Mouse (Mus musculus): ENCODE measurements around the gene Mrpl12. TPM values are rescaled to one million over a fixed set of nuclear protein-coding genes. Genes with fewer than 3 reads are reported as not detected.
A peak's percentile ranks its signal among the peaks of the same experiment; 100 is the strongest.

The Mrpl12 gene
- polyA plus RNA-seq, 1 experiment from 2014 or later: 172 TPM

DNA sequence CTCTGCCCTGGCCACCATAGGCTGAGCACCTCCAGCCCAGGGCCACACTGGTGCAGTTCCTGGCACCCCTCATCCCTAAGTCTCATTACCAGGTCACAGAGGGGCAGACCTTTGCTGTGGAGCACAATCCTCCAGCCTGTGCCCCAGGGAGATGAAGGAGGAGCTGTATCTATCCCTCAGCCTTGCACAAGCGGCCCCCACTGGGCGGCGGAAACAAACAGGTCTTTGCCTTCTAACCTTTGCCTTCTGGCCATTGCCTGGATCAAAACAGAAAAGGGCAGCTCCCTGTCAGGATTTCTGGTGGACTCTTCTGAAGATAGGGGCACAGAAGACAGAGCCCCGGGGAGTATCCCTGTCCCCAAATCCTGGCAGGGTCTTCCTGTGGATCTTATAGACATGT is 44.5 kb downstream of the Mrpl12 start:
- TF ChIP-seq CTCF (IDR thresholded peaks at IDR 0.05): no peak
- POLR2A ChIA-PET: no interaction called here
- peaks cover 39% of the 10 kb centered on the region for H3K27me3 ChIP-seq
- CTCF ChIA-PET: no interaction called here
- ATAC-seq (no peak), DNase-seq (ENCODE audit: low read depth, low spot score) (no peak)
- in situ Hi-C loops (cut with MboI; ENCODE audit: low pct_unique_long_range_greater_than_20kb): no loop called here

DNA sequence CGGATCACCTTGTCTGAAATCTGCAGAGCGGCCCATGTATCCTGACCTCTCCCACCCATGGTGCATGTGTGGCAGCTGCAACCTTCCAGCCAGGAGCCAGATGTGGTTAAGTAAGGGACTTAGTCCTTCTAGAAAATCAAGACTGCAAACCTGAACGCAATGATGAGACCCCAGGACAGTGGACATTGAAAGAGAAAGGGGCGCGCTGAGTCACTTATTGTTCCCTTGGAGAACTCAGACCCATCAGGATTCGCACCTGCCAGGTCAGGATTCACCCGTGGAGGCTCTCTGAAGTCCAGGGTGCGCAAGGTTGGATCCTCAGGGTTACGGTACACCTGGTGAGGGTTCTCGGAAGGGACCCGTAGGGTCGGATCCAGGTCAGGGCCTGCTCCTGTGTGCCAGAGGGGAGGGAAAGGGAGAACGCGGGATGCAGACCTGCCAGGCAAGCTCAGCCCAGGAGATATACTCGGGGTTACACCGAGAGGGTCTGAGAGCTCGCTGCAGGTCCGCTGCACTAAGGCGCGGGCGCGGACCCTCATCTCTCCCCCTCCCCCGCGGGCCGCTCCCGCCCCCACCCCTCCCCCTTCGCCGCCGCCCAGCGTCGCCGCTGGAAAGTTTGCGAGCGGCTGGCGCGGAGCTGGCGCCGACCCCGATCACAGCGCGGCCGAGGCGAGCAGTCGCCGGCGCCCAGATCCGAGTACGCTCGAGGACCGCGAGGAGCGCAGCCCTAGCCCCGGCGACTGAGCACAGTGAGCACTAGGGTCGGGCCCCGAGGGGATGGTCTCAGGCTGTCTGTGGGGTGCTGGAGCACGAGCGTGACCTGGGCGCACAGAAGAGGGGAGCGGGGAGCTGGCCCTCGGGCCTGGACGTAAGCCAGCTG is 45.9 kb downstream of the Mrpl12 start, which contains the start of gene Gcgr:
Gene Gcgr (plus strand): TSS at position 615 of the 880 bp plus-strand sequence.
- CTCF ChIA-PET: no interaction called here
- peaks cover 49% of the 10 kb centered on the region for H3K27me3 ChIP-seq
- no peak for ATAC-seq

DNA sequence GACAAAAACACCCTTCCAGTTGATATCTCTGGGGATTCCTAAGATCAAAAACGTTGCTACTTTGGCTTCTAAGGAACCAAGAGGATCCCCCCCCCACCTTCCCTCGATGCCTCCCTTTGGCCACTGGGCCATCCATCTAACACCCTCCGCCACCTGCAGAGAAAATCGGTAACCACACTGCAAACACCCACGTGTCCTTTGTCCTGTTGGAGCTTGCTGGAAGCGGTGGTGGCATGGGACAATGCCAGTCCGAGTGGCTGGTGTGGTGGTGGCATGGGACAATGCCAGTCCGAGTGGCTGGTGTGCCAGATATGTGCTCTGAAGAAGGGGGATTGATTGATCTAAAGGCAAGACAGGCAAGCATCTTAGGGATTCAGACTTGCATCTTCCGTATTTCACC is 47.2 kb downstream of the Mrpl12 start:
- peaks cover 50% of the 10 kb centered on the region for H3K27me3 ChIP-seq
- in situ Hi-C loops (cut with MboI; ENCODE audit: low pct_unique_long_range_greater_than_20kb): no loop called here
- POLR2A ChIA-PET: no interaction called here
- no peak for TF ChIP-seq CTCF (IDR thresholded peaks at IDR 0.05)
- CTCF ChIA-PET: no interaction called here
- DNase-seq (ENCODE audit: low read depth, low spot score) (no peak), ATAC-seq (no peak)

More for the DNA sequence above, 45.9 kb downstream of the Mrpl12 start, which contains the start of gene Gcgr:
- in situ Hi-C loops (cut with MboI; ENCODE audit: low pct_unique_long_range_greater_than_20kb): no loop called here
- POLR2A ChIA-PET: no interaction called here
- no peak for DNase-seq (ENCODE audit: low read depth, low spot score)
- no peak for TF ChIP-seq CTCF (IDR thresholded peaks at IDR 0.05)

DNA sequence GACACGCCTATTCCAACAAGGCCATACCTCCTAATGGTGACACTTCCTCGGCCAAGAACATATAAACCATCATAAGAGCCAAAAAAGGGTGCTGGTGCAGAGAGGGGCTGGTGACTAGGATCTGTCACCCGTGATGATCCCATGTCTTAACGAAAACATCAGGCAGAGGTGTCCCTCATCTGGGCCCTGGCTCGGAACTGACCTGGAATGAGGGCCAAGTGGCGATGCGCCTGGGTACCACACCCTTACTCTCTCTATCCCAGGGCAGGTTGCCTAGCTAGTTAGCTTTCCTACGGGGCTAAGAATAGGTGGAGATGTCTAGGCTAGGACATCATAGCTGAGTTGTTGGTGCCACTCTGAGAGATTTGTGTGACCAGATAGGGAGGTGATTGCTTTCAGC is 49.7 kb downstream of the Mrpl12 start:
- ChIA-PET CTCF (interaction anchor here (1.4 kb wide), 1 partner anchor 13 kb away, joined by 3 read pairs; no protein-coding TSS in a partner anchor), POLR2A (interaction anchor here (0.8 kb wide), 1 partner anchor 50 kb away, joined by 3 read pairs; the partner anchor contains the start of gene Mrpl12)
- TF ChIP-seq CTCF (IDR thresholded peaks at IDR 0.05): no peak
- H3K27me3 ChIP-seq: peaks cover 42% of the 10 kb centered on the region
- no peak for ATAC-seq
- in situ Hi-C loops (cut with MboI; ENCODE audit: low pct_unique_long_range_greater_than_20kb): no loop called here
- DNase-seq (ENCODE audit: low read depth, low spot score): no peak

DNA sequence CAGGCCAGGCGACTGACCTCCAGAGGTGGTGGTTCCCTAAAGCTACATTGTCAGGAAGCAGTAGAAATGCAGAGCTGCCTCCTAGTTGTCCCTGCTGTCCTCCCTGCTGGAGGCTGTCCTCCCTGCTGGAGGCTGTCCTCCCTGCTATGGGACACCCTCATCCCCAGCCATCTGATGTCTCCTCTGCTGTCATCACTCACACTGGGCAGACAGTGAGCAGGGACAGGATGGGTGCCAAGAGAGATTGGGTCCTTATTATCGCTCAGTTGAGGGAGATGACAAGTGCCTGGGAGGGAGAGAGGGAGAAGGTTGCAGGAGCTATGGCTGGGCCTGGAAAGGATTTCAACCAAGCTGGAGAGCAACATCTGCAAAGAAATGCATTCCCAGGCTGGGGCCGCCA is 50.7 kb downstream of the Mrpl12 start:
- ATAC-seq: no peak
- POLR2A ChIA-PET: no interaction called here
- peaks cover 34% of the 10 kb centered on the region for H3K27me3 ChIP-seq
- in situ Hi-C loops (cut with MboI; ENCODE audit: low pct_unique_long_range_greater_than_20kb): no loop called here
- no peak for TF ChIP-seq CTCF (IDR thresholded peaks at IDR 0.05)
- CTCF ChIA-PET: interaction anchor here (1.4 kb wide), 1 partner anchor 14 kb away, joined by 3 read pairs; no protein-coding TSS in a partner anchor
- DNase-seq (ENCODE audit: low read depth, low spot score): no peak

DNA sequence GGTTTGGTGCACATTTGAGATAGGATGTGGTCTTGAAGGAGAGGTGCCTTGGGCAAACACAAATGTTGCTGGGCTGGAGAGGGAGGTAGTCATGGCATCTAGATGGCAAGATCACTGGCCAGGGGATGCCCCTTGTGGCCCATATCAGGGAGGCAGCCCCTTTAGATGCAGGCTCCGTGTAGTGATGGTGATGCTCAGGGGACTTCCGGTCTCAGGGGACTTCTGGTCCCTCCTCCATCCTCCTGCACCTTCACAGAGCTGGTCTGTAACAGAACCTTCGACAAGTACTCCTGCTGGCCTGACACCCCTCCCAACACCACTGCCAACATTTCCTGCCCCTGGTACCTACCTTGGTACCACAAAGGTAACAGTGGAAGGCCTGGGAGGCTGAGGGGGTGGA is 51.4 kb downstream of the Mrpl12 start:
- POLR2A ChIA-PET: no interaction called here
- in situ Hi-C loops (cut with MboI; ENCODE audit: low pct_unique_long_range_greater_than_20kb): no loop called here
- no peak for DNase-seq (ENCODE audit: low read depth, low spot score)
- CTCF ChIA-PET: no interaction called here
- H3K27me3 ChIP-seq: peaks cover 29% of the 10 kb centered on the region
- TF ChIP-seq CTCF (IDR thresholded peaks at IDR 0.05): no peak
- ATAC-seq: no peak

DNA sequence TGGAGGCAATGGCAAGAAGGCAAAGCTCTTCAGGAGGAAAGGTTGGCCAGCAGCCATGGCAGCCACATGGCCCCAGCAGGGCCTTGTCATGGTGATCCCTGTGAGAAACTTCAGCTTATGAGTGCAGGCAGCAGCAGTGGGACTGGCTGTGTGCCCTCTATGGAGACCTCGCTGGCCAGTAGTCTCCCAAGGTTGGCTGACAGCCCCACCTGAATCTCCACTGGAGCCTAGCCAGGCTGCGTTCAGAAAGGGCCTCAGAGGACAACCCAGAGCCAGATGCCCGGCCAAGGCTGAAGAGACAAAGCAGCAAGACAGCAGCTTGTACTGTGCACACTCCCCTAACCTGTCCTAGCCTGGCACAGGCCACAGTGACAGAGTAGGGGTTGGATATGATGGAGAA is 54.1 kb downstream of the Mrpl12 start:
- DNase-seq (ENCODE audit: low read depth, low spot score) (no peak), ATAC-seq (peak; percentile 6)
- CTCF ChIA-PET: interaction anchor here (0.8 to 1.0 kb wide), 2 partner anchors 18 to 41 kb away, joined by 3 to 5 read pairs; no protein-coding TSS in a partner anchor
- peaks cover 14% of the 10 kb centered on the region for H3K27me3 ChIP-seq
- no peak for TF ChIP-seq CTCF (IDR thresholded peaks at IDR 0.05)
- POLR2A ChIA-PET: interaction anchor here (1.2 to 2.2 kb wide), 3 partner anchors 19 to 47 kb away, joined by 4 to 5 read pairs (median 5); partner anchors contain the start of gene Slc25a10
- in situ Hi-C loops (cut with MboI; ENCODE audit: low pct_unique_long_range_greater_than_20kb): no loop called here

Other genes with a start within 250 kb of the Mrpl12 start
- 2,862 TPM for gene Actg1, start 136.1 kb upstream of the Mrpl12 start, polyA plus RNA-seq (2021)
- gene Fscn2, start 123.1 kb upstream of the Mrpl12 start, polyA plus RNA-seq (2021): 0.23 TPM
- gene Faap100, start 105.8 kb upstream of the Mrpl12 start, polyA plus RNA-seq (2021): 15.1 TPM
- 69.2 TPM for gene Nploc4, start 46.9 kb upstream of the Mrpl12 start, polyA plus RNA-seq (2021)
- gene Tspan10, start 42.0 kb upstream of the Mrpl12 start, polyA plus RNA-seq (2021): not detected
- gene Pde6g, start 31.1 kb upstream of the Mrpl12 start, polyA plus RNA-seq (2021): 0.24 TPM
- 14.4 TPM for gene Oxld1, start 26.5 kb upstream of the Mrpl12 start, polyA plus RNA-seq (2021)
- 25.6 TPM for gene Ccdc137, start 26.5 kb upstream of the Mrpl12 start, polyA plus RNA-seq (2021)
- gene Arl16, start 17.0 kb upstream of the Mrpl12 start, polyA plus RNA-seq (2021): 36.3 TPM
- gene Slc25a10, start 7.2 kb downstream of the Mrpl12 start, polyA plus RNA-seq (2021): 41.2 TPM
- gene Gcgr, start 46.1 kb downstream of the Mrpl12 start, polyA plus RNA-seq (2021): not detected
- gene Mcrip1, start 65.1 kb downstream of the Mrpl12 start, polyA plus RNA-seq (2021): 78.0 TPM
- not detected for gene Ppp1r27, start 66.5 kb downstream of the Mrpl12 start, polyA plus RNA-seq (2021)
- gene P4hb, start 88.6 kb downstream of the Mrpl12 start, polyA plus RNA-seq (2021): 661 TPM
- gene Arhgdia, start 97.0 kb downstream of the Mrpl12 start, polyA plus RNA-seq (2021): 439 TPM
- 118 TPM for gene Alyref, start 113.8 kb downstream of the Mrpl12 start, polyA plus RNA-seq (2021)
- gene Anapc11, start 113.8 kb downstream of the Mrpl12 start, polyA plus RNA-seq (2021): 82.8 TPM
- 0.59 TPM for gene Npb, start 123.9 kb downstream of the Mrpl12 start, polyA plus RNA-seq (2021)
- gene Pcyt2, start 133.3 kb downstream of the Mrpl12 start, polyA plus RNA-seq (2021): 108 TPM
- 30.1 TPM for gene Sirt7, start 140.6 kb downstream of the Mrpl12 start, polyA plus RNA-seq (2021)
- 54.6 TPM for gene Mafg, start 149.0 kb downstream of the Mrpl12 start, polyA plus RNA-seq (2021)
- gene Pycr1, start 159.2 kb downstream of the Mrpl12 start, polyA plus RNA-seq (2021): 6.7 TPM
- not detected for gene Myadml2, start 163.5 kb downstream of the Mrpl12 start, polyA plus RNA-seq (2021)
- gene Notum, start 176.6 kb downstream of the Mrpl12 start, polyA plus RNA-seq (2021): 0.21 TPM
- 54.9 TPM for gene Aspscr1, start 188.4 kb downstream of the Mrpl12 start, polyA plus RNA-seq (2021)
- 21.7 TPM for gene Cenpx, start 229.1 kb downstream of the Mrpl12 start, polyA plus RNA-seq (2021)
- gene Lrrc45, start 229.3 kb downstream of the Mrpl12 start, polyA plus RNA-seq (2021): 50.6 TPM
- 10.0 TPM for gene Rac3, start 236.9 kb downstream of the Mrpl12 start, polyA plus RNA-seq (2021)
- gene Dcxr, start 242.7 kb downstream of the Mrpl12 start, polyA plus RNA-seq (2021): 17.2 TPM
- 17.0 TPM for gene Cbr2, start 247.5 kb downstream of the Mrpl12 start, polyA plus RNA-seq (2021)

Measured in Patski (cell line).